Mouse (Mus musculus) E14TG2a.4 (cell line): ENCODE results near the gene Ctcf.

Experiments
- CTCF ChIP-seq: conservative IDR thresholded peaks from 2 replicates; pipeline ENCODE4 v1.5.1; 2014; ENCODE audit warnings: low read length
- NANOG ChIP-seq: IDR thresholded peaks from 2 replicates; pipeline ENCODE4 v1.6.1; 2014; ENCODE audit warnings: borderline replicate concordance, low read length, mixed read lengths
- POU5F1 ChIP-seq: IDR thresholded peaks from 2 replicates; pipeline ENCODE4 v1.6.1; 2014; ENCODE audit warnings: low read length, borderline replicate concordance

GRCm38 (mm10) chr8:105716302-105716945, 80.1 kb downstream of the Ctcf start:
- TF ChIP-seq CTCF (peak; percentile 32; the same call in 1 of the 2 replicates), POU5F1 (no peak), NANOG (no peak)
